Mouse (Mus musculus): ENCODE results near the gene Arhgap35. TPM values are rescaled to one million over a fixed set of nuclear protein-coding genes. Genes with fewer than 3 reads are reported as not detected.

Gene Arhgap35
- polyA plus RNA-seq, 1 experiment from 2014 or later, result 19.9 TPM

GRCm38 (mm10) chr7:16465568-16465967, 149.2 kb downstream of the Arhgap35 start:
- Histone ChIP-seq H3K4me3 (ENCODE audit: low read depth, low read length) (no peak overlapping the region), H3K9ac (replicated peaks; ENCODE audit: low read depth, low read length) (no peak overlapping the region), H3K9me3 (ENCODE audit: control insufficient read depth, low read depth, low read length) (no peaks in the 10 kb centered on the region), H3K4me1 (ENCODE audit: control insufficient read depth, insufficient read depth, low read length) (no peaks in the 10 kb centered on the region), H3K4me2 (replicated peaks; ENCODE audit: low read depth, low read length) (no peak overlapping the region), H3K27ac (ENCODE audit: low read length) (no peak overlapping the region), H3K27me3 (ENCODE audit: control insufficient read depth, insufficient read depth, low read length) (no peaks in the 10 kb centered on the region; the same call in 1 of the 2 replicates), H3K36me3 (ENCODE audit: control insufficient read depth, insufficient read depth, low read length) (no peaks in the 10 kb centered on the region)
- WGBS, result 91% methylated on average over 5 of the region's 5 CpGs
- ATAC-seq (ENCODE audit: insufficient number of reproducible peaks, insufficient read depth, low FRiP score, low read depth), result no peak

GRCm38 (mm10) chr7:16465160-16465559, 149.6 kb downstream of the Arhgap35 start:
- H3K9me3 ChIP-seq (ENCODE audit: control insufficient read depth, low read depth, low read length), result no peaks in the 10 kb centered on the region
- no peak overlapping the region for H3K27ac ChIP-seq (ENCODE audit: low read length)
- H3K4me1 ChIP-seq (ENCODE audit: control insufficient read depth, insufficient read depth, low read length), result no peaks in the 10 kb centered on the region
- no peak overlapping the region for H3K9ac ChIP-seq (replicated peaks; ENCODE audit: low read depth, low read length)
- no peak overlapping the region for H3K4me3 ChIP-seq (ENCODE audit: low read depth, low read length)
- ATAC-seq (ENCODE audit: insufficient number of reproducible peaks, insufficient read depth, low FRiP score, low read depth), result peak; percentile 53; the same call in 1 of the 2 replicates
- WGBS, result 10% methylated on average over 8 of the region's 8 CpGs
- H3K4me2 ChIP-seq (replicated peaks; ENCODE audit: low read depth, low read length), result no peak overlapping the region
- H3K27me3 ChIP-seq (ENCODE audit: control insufficient read depth, insufficient read depth, low read length), result no peaks in the 10 kb centered on the region; the same call in 1 of the 2 replicates
- no peaks in the 10 kb centered on the region for H3K36me3 ChIP-seq (ENCODE audit: control insufficient read depth, insufficient read depth, low read length)

- no peaks in the 10 kb centered on the region for H3K36me3 ChIP-seq (ENCODE audit: control insufficient read depth, insufficient read depth, low read length)
- ATAC-seq (ENCODE audit: insufficient number of reproducible peaks, insufficient read depth, low FRiP score, low read depth), result peak; percentile 62; the same call in 1 of the 2 replicates
- no peaks in the 10 kb centered on the region for H3K4me1 ChIP-seq (ENCODE audit: control insufficient read depth, insufficient read depth, low read length)
- H3K4me2 ChIP-seq (replicated peaks; ENCODE audit: low read depth, low read length), result no peak overlapping the region
- H3K27ac ChIP-seq (ENCODE audit: low read length), result no peak overlapping the region
- H3K9ac ChIP-seq (replicated peaks; ENCODE audit: low read depth, low read length), result no peak overlapping the region
- no peaks in the 10 kb centered on the region; the same call in 1 of the 2 replicates for H3K27me3 ChIP-seq (ENCODE audit: control insufficient read depth, insufficient read depth, low read length)
- H3K9me3 ChIP-seq (ENCODE audit: control insufficient read depth, low read depth, low read length), result no peaks in the 10 kb centered on the region
- no peak overlapping the region for H3K4me3 ChIP-seq (ENCODE audit: low read depth, low read length)
- 6% methylated on average over 14 of the region's 14 CpGs for WGBS
These were observed 151.6 kb downstream of the Arhgap35 start for GRCm38 (mm10) chr7:16463214-16463613.

- Histone ChIP-seq H3K4me3 (ENCODE audit: low read depth, low read length) (no peak overlapping the region), H3K9me3 (ENCODE audit: control insufficient read depth, low read depth, low read length) (no peaks in the 10 kb centered on the region), H3K4me1 (ENCODE audit: control insufficient read depth, insufficient read depth, low read length) (no peaks in the 10 kb centered on the region), H3K4me2 (replicated peaks; ENCODE audit: low read depth, low read length) (no peak overlapping the region), H3K9ac (replicated peaks; ENCODE audit: low read depth, low read length) (no peak overlapping the region), H3K27ac (ENCODE audit: low read length) (no peak overlapping the region), H3K36me3 (ENCODE audit: control insufficient read depth, insufficient read depth, low read length) (no peaks in the 10 kb centered on the region), H3K27me3 (ENCODE audit: control insufficient read depth, insufficient read depth, low read length) (no peaks in the 10 kb centered on the region; the same call in 1 of the 2 replicates)
- WGBS, result 81% methylated on average over 6 of the region's 6 CpGs
- ATAC-seq (ENCODE audit: insufficient number of reproducible peaks, insufficient read depth, low FRiP score, low read depth), result no peak
These were observed 153.1 kb downstream of the Arhgap35 start for GRCm38 (mm10) chr7:16461705-16462104.

GRCm38 (mm10) chr7:16461151-16461550, 153.6 kb downstream of the Arhgap35 start:
- Histone ChIP-seq H3K4me2 (replicated peaks; ENCODE audit: low read depth, low read length) (no peak overlapping the region), H3K9ac (replicated peaks; ENCODE audit: low read depth, low read length) (no peak overlapping the region), H3K4me3 (ENCODE audit: low read depth, low read length) (no peak overlapping the region), H3K36me3 (ENCODE audit: control insufficient read depth, insufficient read depth, low read length) (no peaks in the 10 kb centered on the region), H3K27me3 (ENCODE audit: control insufficient read depth, insufficient read depth, low read length) (no peaks in the 10 kb centered on the region; the same call in 1 of the 2 replicates), H3K27ac (ENCODE audit: low read length) (no peak overlapping the region), H3K4me1 (ENCODE audit: control insufficient read depth, insufficient read depth, low read length) (no peaks in the 10 kb centered on the region), H3K9me3 (ENCODE audit: control insufficient read depth, low read depth, low read length) (no peaks in the 10 kb centered on the region)
- WGBS, result 62% methylated on average over 6 of the region's 6 CpGs
- no peak for ATAC-seq (ENCODE audit: insufficient number of reproducible peaks, insufficient read depth, low FRiP score, low read depth)

- Histone ChIP-seq H3K27ac (ENCODE audit: low read length) (no peak overlapping the region), H3K4me1 (ENCODE audit: control insufficient read depth, insufficient read depth, low read length) (no peaks in the 10 kb centered on the region), H3K4me2 (replicated peaks; ENCODE audit: low read depth, low read length) (no peak overlapping the region), H3K4me3 (ENCODE audit: low read depth, low read length) (no peak overlapping the region), H3K27me3 (ENCODE audit: control insufficient read depth, insufficient read depth, low read length) (no peaks in the 10 kb centered on the region; the same call in 1 of the 2 replicates), H3K36me3 (ENCODE audit: control insufficient read depth, insufficient read depth, low read length) (0 out of 2 replicates have a peak, but pooled peaks cover 3% of the 10 kb centered on the region), H3K9me3 (ENCODE audit: control insufficient read depth, low read depth, low read length) (no peaks in the 10 kb centered on the region), H3K9ac (replicated peaks; ENCODE audit: low read depth, low read length) (no peak overlapping the region)
- ATAC-seq (ENCODE audit: insufficient number of reproducible peaks, insufficient read depth, low FRiP score, low read depth), result no peak
- 63% methylated on average over 13 of the region's 13 CpGs for WGBS
These were observed 154.2 kb downstream of the Arhgap35 start for GRCm38 (mm10) chr7:16460566-16460965.

- Histone ChIP-seq H3K9me3 (ENCODE audit: control insufficient read depth, low read depth, low read length) (no peaks in the 10 kb centered on the region), H3K4me2 (replicated peaks; ENCODE audit: low read depth, low read length) (no peak overlapping the region), H3K4me3 (ENCODE audit: low read depth, low read length) (no peak overlapping the region), H3K27me3 (ENCODE audit: control insufficient read depth, insufficient read depth, low read length) (no peaks in the 10 kb centered on the region), H3K4me1 (ENCODE audit: control insufficient read depth, insufficient read depth, low read length) (no peaks in the 10 kb centered on the region), H3K27ac (ENCODE audit: low read length) (no peak overlapping the region), H3K36me3 (ENCODE audit: control insufficient read depth, insufficient read depth, low read length) (0 out of 2 replicates have a peak, but pooled peaks cover 4% of the 10 kb centered on the region), H3K9ac (replicated peaks; ENCODE audit: low read depth, low read length) (no peak overlapping the region)
- 87% methylated on average over 5 of the region's 5 CpGs for WGBS
- ATAC-seq (ENCODE audit: insufficient number of reproducible peaks, insufficient read depth, low FRiP score, low read depth), result no peak
These were observed 158.5 kb downstream of the Arhgap35 start for GRCm38 (mm10) chr7:16456289-16456688.

- 92% methylated on average over 14 of the region's 14 CpGs for WGBS
- Histone ChIP-seq H3K9me3 (ENCODE audit: control insufficient read depth, low read depth, low read length) (no peaks in the 10 kb centered on the region), H3K4me2 (replicated peaks; ENCODE audit: low read depth, low read length) (no peak overlapping the region), H3K9ac (replicated peaks; ENCODE audit: low read depth, low read length) (no peak overlapping the region), H3K27me3 (ENCODE audit: control insufficient read depth, insufficient read depth, low read length) (no peaks in the 10 kb centered on the region), H3K4me3 (ENCODE audit: low read depth, low read length) (no peak overlapping the region), H3K36me3 (ENCODE audit: control insufficient read depth, insufficient read depth, low read length) (0 out of 2 replicates have a peak, but pooled peaks cover 4% of the 10 kb centered on the region), H3K4me1 (ENCODE audit: control insufficient read depth, insufficient read depth, low read length) (no peaks in the 10 kb centered on the region), H3K27ac (ENCODE audit: low read length) (no peak overlapping the region)
- no peak for ATAC-seq (ENCODE audit: insufficient number of reproducible peaks, insufficient read depth, low FRiP score, low read depth)
These were observed 159.8 kb downstream of the Arhgap35 start for GRCm38 (mm10) chr7:16455016-16455415.

Data from stomach, embryonic 14.5 days (tissue).